Mouse (Mus musculus) lung, adult 2 months (tissue): ENCODE data around the gene Vtn. TPM values are rescaled to one million over a fixed set of nuclear protein-coding genes. Genes with fewer than 3 reads are reported as not detected.

Source experiments
- DNase-seq: peaks from one replicate; pipeline ENCODE4 v3.0.0; 2022
- H3K4me1 ChIP-seq: fragments of 200-500 bp; 2 replicates; pipeline ENCODE4 v1.6.1; 2011; ENCODE audit warnings: low read length; ENCODE audit not compliant: control insufficient read depth, insufficient read depth
- H3K4me3 ChIP-seq: fragments of 200-500 bp; replicated peaks from 2 replicates; pipeline ENCODE3; 2011; ENCODE audit warnings: low read depth, mild to moderate bottlenecking, control low read depth, low read length; ENCODE audit errors: extremely low read depth
- CTCF ChIP-seq: fragments of 200-500 bp; IDR thresholded peaks from 2 replicates; pipeline ENCODE4 v1.5.1; 2011; ENCODE audit warnings: mild to moderate bottlenecking, low read length, control low read depth; ENCODE audit not compliant: insufficient read depth
- POLR2A ChIP-seq: fragments of 200-500 bp; IDR thresholded peaks from 2 replicates; pipeline ENCODE4 v1.6.1; 2011; ENCODE audit warnings: low read depth, mild to moderate bottlenecking, control low read depth, low read length, borderline replicate concordance; ENCODE audit errors: extremely low read depth
- WGBS: fragments of 180-500 bp; shearing (Covaris S2); methylation state at CpG from one replicate; pipeline ENCODE4 v1.1.7; 2018; 5-methylcytosine and 5-hydroxymethylcytosine counted together
- polyA plus RNA-seq: library from polyadenylated mRNA; depleted of rRNA; stranded (reverse); fragments of >200 nt; gene quantifications from 2 replicates; pipeline ENCODE4 v1.2.3, GENCODE M21; 2012

The Vtn gene
- polyA plus RNA-seq, 1 experiment: 30.8 TPM

GRCm38 (mm10) chr11:78497071-78497541 is 1.8 kb upstream of the Vtn start:
- WGBS: under 1% methylated on average over 44 of the region's 44 CpGs
- peak overlapping the region; percentile 40 for H3K4me3 ChIP-seq
- TF ChIP-seq POLR2A: no peak
- TF ChIP-seq CTCF: no peak
- no peak for DNase-seq
- peaks cover 5% of the 10 kb centered on the region; the same call in 1 of the 2 replicates for H3K4me1 ChIP-seq

- TF ChIP-seq CTCF: no peak
- peak; percentile 59; the same call in 1 of the 2 replicates for TF ChIP-seq POLR2A
- 3% methylated on average over 36 of the region's 36 CpGs for WGBS
These were observed 1.1 kb upstream of the Vtn start, which contains the start of gene Sarm1 for GRCm38 (mm10) chr11:78497544-78498522. TSS of gene Sarm1 (minus strand) at chr11:78497754.

GRCm38 (mm10) chr11:78499543-78499942 is 652 bp downstream of the Vtn start:
- no peak for DNase-seq
- Histone ChIP-seq H3K4me3 (no peak overlapping the region), H3K4me1 (peaks cover 5% of the 10 kb centered on the region; the same call in 1 of the 2 replicates)
- no peak for TF ChIP-seq CTCF
- TF ChIP-seq POLR2A: no peak
- WGBS: 44% methylated on average over 16 of the region's 16 CpGs

More at GRCm38 (mm10) chr11:78497544-78498522, 1.1 kb upstream of the Vtn start, which contains the start of gene Sarm1:
- DNase-seq: peak; percentile 89
- Histone ChIP-seq H3K4me1 (peaks cover 5% of the 10 kb centered on the region; the same call in 1 of the 2 replicates), H3K4me3 (peak within 1 kb of the TSS; percentile 40)

GRCm38 (mm10) chr11:78500623-78501202 is 1.8 kb downstream of the Vtn start:
- WGBS: 58% methylated on average over 9 of the region's 9 CpGs
- H3K4me3 ChIP-seq: no peak overlapping the region
- no peak for DNase-seq
- no peak for TF ChIP-seq POLR2A
- no peak for TF ChIP-seq CTCF
- peaks cover 5% of the 10 kb centered on the region; the same call in 1 of the 2 replicates for H3K4me1 ChIP-seq

GRCm38 (mm10) chr11:78501529-78501928 is 2.6 kb downstream of the Vtn start:
- peaks cover 5% of the 10 kb centered on the region; the same call in 1 of the 2 replicates for H3K4me1 ChIP-seq
- 74% methylated on average over 20 of the region's 20 CpGs for WGBS
- DNase-seq: no peak
- no peak for TF ChIP-seq CTCF
- no peak for TF ChIP-seq POLR2A
- no peak overlapping the region for H3K4me3 ChIP-seq

- Histone ChIP-seq H3K4me1 (no peaks in the 10 kb centered on the region), H3K4me3 (no peak within 1 kb of the TSS)
- DNase-seq: no peak
- 58% methylated on average over 7 of the region's 7 CpGs for WGBS
- TF ChIP-seq POLR2A (no peak), CTCF (no peak)
These were observed 4.2 kb downstream of the Vtn start, which contains the start of gene Sebox for GRCm38 (mm10) chr11:78502909-78503650. TSS of gene Sebox (plus strand) at chr11:78503447.

GRCm38 (mm10) chr11:78505430-78505829 is 6.5 kb downstream of the Vtn start:
- 84% methylated on average over 3 of the region's 3 CpGs for WGBS
- Histone ChIP-seq H3K4me1 (no peaks in the 10 kb centered on the region), H3K4me3 (no peak overlapping the region)
- DNase-seq: no peak
- TF ChIP-seq CTCF: no peak

- H3K4me3 ChIP-seq: no peak overlapping the region
- no peak for DNase-seq
- H3K4me1 ChIP-seq: peaks cover 5% of the 10 kb centered on the region; the same call in 1 of the 2 replicates
- WGBS: 88% methylated on average over 5 of the region's 5 CpGs
- TF ChIP-seq CTCF (peak; percentile 47), POLR2A (no peak)
These were observed 10.3 kb downstream of the Vtn start for GRCm38 (mm10) chr11:78509148-78509547.
